Comparison of ENCODE assay signal across 30 mouse cellular contexts in the genomic region with DNA sequence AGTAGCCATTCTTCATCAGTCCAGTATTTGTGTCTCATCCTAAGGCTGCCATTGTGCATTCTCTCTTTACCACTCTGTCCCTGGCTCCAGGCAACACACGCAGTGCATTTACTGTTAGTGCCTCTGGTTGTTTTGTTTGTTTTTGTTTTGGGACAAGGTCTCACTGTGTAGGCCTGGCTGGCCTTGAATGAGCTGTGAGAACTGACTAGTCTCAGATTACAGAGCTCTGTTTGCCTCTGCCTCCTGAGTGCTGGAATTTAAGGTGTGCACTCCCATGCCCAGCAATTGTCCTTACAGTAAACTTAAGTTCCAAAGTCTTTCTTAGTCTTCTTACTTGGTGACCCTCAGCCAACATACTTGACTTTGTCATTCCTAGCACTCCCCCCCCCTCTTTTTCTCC.
DNase-seq lines count a peak whose midpoint lies in the region; ATAC-seq and TF ChIP-seq lines count a peak whose summit lies in the region.
"Had no signal": no experiment of that assay in that cellular context is flagged by ENCODE, and none has a peak within 500 bp of the region (broad histone marks: within the 10 kb centered on the region; RNA-seq: fewer than 3 reads in every experiment).

No protein-coding gene starts in this region.

- H3K36me3 ChIP-seq in forebrain, embryonic 15.5 days, result no peaks in the 10 kb centered on the region
- no peaks in the 10 kb centered on the region for H3K36me3 ChIP-seq in forebrain, embryonic 13.5 days (ENCODE audit: poor library complexity, severe bottlenecking)
- no peaks in the 10 kb centered on the region for H3K36me3 ChIP-seq in lung, postnatal 0 days (ENCODE audit: insufficient read depth, low read length)
- H3K36me3 ChIP-seq: G1E; heart, embryonic 10.5 days; heart, embryonic 15.5 days; hindbrain, embryonic 12.5 days; intestine, embryonic 15.5 days had no signal

- no peak overlapping the region for H3K27ac ChIP-seq in forebrain, embryonic 15.5 days (replicated peaks)
- no peak overlapping the region for H3K27ac ChIP-seq in forebrain, embryonic 13.5 days
- no peak overlapping the region for H3K27ac ChIP-seq in lung, postnatal 0 days (ENCODE audit: low read length)
- H3K27ac ChIP-seq: heart, embryonic 10.5 days; heart, embryonic 15.5 days; hindbrain, embryonic 12.5 days; hindbrain, postnatal 0 days; intestine, embryonic 15.5 days; layer of hippocampus, adult 2 months; liver, embryonic 14.5 days; macrophage had no signal

- intact Hi-C loops in heart, postnatal 14 days (cut with DNase I), result no loop called here

- TF ChIP-seq EP300 in lung, postnatal 0 days (IDR thresholded peaks at IDR 0.05), result no peak

- no peak overlapping the region for H3K9ac ChIP-seq in forebrain, embryonic 15.5 days (replicated peaks)
- no peak overlapping the region for H3K9ac ChIP-seq in forebrain, embryonic 13.5 days
- H3K9ac ChIP-seq in lung, postnatal 0 days (replicated peaks; ENCODE audit: low read depth), result no peak overlapping the region
- H3K9ac ChIP-seq: forebrain, postnatal 0 days; heart, embryonic 15.5 days; hindbrain, embryonic 12.5 days; intestine, embryonic 15.5 days; liver, embryonic 14.5 days had no signal

- no peaks in the 10 kb centered on the region for H3K9me3 ChIP-seq in forebrain, embryonic 15.5 days
- no peaks in the 10 kb centered on the region for H3K9me3 ChIP-seq in forebrain, embryonic 13.5 days (replicated peaks)
- no peaks in the 10 kb centered on the region for H3K9me3 ChIP-seq in lung, postnatal 0 days (ENCODE audit: low read length)
- H3K9me3 ChIP-seq: G1E; heart, embryonic 10.5 days; heart, embryonic 15.5 days; hindbrain, embryonic 12.5 days; intestine, embryonic 15.5 days had no signal

- no peak for TF ChIP-seq CTCF in lung, postnatal 0 days (IDR thresholded peaks at IDR 0.05)

- no peak overlapping the region for H3K4me3 ChIP-seq in forebrain, embryonic 15.5 days
- no peak overlapping the region for H3K4me3 ChIP-seq in forebrain, embryonic 13.5 days
- H3K4me3 ChIP-seq in lung, postnatal 0 days (ENCODE audit: low read depth, low read length), result no peak overlapping the region
- H3K4me3 ChIP-seq: erythroblast, embryonic 14.5 days; heart, embryonic 10.5 days; heart, embryonic 15.5 days; hindbrain, embryonic 12.5 days; intestine, embryonic 15.5 days; layer of hippocampus, adult 2 months had no signal

- WGBS in forebrain, embryonic 15.5 days, result 41% methylated on average over 1 of the region's 1 CpGs
- 36% methylated on average over 1 of the region's 1 CpGs for WGBS in forebrain, embryonic 13.5 days
- WGBS in lung, postnatal 0 days, result 37% methylated on average over 1 of the region's 1 CpGs

- no peaks in the 10 kb centered on the region for H3K4me1 ChIP-seq in forebrain, embryonic 15.5 days
- H3K4me1 ChIP-seq in forebrain, embryonic 13.5 days, result no peaks in the 10 kb centered on the region
- no peaks in the 10 kb centered on the region for H3K4me1 ChIP-seq in lung, postnatal 0 days (ENCODE audit: insufficient read depth, low read depth, low read length)
- H3K4me1 ChIP-seq: heart, embryonic 10.5 days; heart, embryonic 15.5 days; hindbrain, embryonic 12.5 days; intestine, embryonic 15.5 days had no signal

- H3K27me3 ChIP-seq in forebrain, embryonic 15.5 days, result no peaks in the 10 kb centered on the region
- H3K27me3 ChIP-seq in forebrain, embryonic 13.5 days, result no peaks in the 10 kb centered on the region
- H3K27me3 ChIP-seq in lung, postnatal 0 days (replicated peaks; ENCODE audit: insufficient read depth, low read length), result no peaks in the 10 kb centered on the region
- H3K27me3 ChIP-seq: heart, embryonic 15.5 days; hindbrain, embryonic 12.5 days; intestine, embryonic 15.5 days had no signal

- DNase-seq in lung, postnatal 0 days (ENCODE audit: low spot score), result no peak
- DNase-seq in lung, postnatal 25 days (ENCODE audit: low spot score), result no peak
- peak; percentile 93 for DNase-seq in R1 (ENCODE audit: low read depth, low spot score)
- DNase-seq in heart, postnatal 14 days, result no peak
- no peak for DNase-seq in heart, adult 11 months
- DNase-seq: adrenal gland, postnatal 25 days; cerebellum, adult 18-20 months; cerebellum, postnatal 10 days; forebrain, postnatal 0 days; gastrocnemius, postnatal 10 days; heart, postnatal 36 days; kidney, adult 2 months; kidney, postnatal 36 days; left cerebral cortex, postnatal 4 days; liver; midbrain, embryonic 14.5 days; thymus, adult 2 months; thymus, postnatal 36 days had no signal

- 0 out of 2 replicates have a peak, but pooled peaks have one; percentile 26 for ATAC-seq in forebrain, embryonic 15.5 days (replicated peaks)
- no peak for ATAC-seq in forebrain, embryonic 13.5 days
- 0 out of 2 replicates have a peak, but pooled peaks have one; percentile 19 for ATAC-seq in lung, postnatal 0 days
- ATAC-seq: forebrain, postnatal 0 days; hindbrain, postnatal 0 days; intestine, embryonic 15.5 days had no signal

- H3K4me2 ChIP-seq in forebrain, embryonic 15.5 days (replicated peaks), result no peak overlapping the region
- no peak overlapping the region for H3K4me2 ChIP-seq in forebrain, embryonic 13.5 days
- no peak overlapping the region for H3K4me2 ChIP-seq in lung, postnatal 0 days (replicated peaks; ENCODE audit: low read depth, low read length)
- H3K4me2 ChIP-seq: heart, embryonic 15.5 days; hindbrain, embryonic 12.5 days; intestine, embryonic 15.5 days had no signal
